Mouse (Mus musculus): Measurements from ENCODE around the gene Tnfsf4. TPM values are rescaled to one million over a fixed set of nuclear protein-coding genes. Genes with fewer than 3 reads are reported as not detected.
A peak's percentile ranks its signal among the peaks of the same experiment; 100 is the strongest.

Tnfsf4 gene
- polyA plus RNA-seq, 1 experiment from 2014 or later = not detected

DNA sequence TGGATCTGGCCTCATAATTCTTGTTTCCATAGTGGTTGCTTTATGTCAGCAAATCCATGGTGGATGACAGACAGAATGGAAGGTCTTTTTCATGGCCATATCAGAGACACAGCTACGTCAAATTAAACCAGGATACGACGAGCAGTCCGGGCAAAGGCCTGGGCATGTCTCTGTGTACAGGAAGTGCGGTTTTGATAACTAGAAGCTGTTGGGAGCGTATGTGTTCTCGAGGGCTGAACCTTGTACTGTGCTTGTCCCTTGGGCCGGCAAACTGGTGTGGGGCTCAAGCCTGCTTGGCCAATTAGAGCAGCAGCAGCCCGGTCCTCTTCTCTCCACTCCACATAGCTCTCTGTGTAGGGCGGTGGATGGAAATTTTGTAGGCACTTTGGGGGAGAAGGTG is 1.1 kb downstream of the Tnfsf4 start:
- ATAC-seq (no peak), DNase-seq (ENCODE audit: low read depth, low spot score) (no peak)
- in situ Hi-C loops (cut with MboI; ENCODE audit: low pct_unique_long_range_greater_than_20kb) = no loop called here
- no peak for TF ChIP-seq CTCF (IDR thresholded peaks at IDR 0.05)
- CTCF ChIA-PET = no interaction called here
- POLR2A ChIA-PET = no interaction called here
- no peaks in the 10 kb centered on the region for H3K27me3 ChIP-seq

DNA sequence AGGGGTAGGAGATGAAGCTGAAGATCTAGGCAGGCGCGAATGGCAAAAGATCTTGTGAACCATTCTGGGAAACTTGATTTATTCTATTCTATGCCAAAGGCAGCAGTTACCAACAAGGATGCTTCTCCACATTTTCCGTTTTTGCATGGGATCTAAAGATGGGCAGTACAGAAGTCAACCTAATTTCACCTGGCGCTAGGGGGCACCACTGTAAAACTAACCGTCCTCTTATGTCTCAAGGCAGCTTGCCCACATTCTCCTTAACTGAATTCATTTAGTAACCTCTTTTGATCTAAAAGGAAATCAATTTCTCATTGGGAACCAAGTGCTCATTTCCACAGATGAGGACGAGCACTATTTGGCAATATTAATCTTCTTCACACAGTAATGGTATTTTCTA is 4.9 kb downstream of the Tnfsf4 start:
- in situ Hi-C loops (cut with MboI; ENCODE audit: low pct_unique_long_range_greater_than_20kb) = loop anchor here (5.0 kb wide), 2 partner anchors 287 to 337 kb away; no protein-coding TSS in a partner anchor
- POLR2A ChIA-PET = no interaction called here
- TF ChIP-seq CTCF (IDR thresholded peaks at IDR 0.05) = peak; percentile 80

DNA sequence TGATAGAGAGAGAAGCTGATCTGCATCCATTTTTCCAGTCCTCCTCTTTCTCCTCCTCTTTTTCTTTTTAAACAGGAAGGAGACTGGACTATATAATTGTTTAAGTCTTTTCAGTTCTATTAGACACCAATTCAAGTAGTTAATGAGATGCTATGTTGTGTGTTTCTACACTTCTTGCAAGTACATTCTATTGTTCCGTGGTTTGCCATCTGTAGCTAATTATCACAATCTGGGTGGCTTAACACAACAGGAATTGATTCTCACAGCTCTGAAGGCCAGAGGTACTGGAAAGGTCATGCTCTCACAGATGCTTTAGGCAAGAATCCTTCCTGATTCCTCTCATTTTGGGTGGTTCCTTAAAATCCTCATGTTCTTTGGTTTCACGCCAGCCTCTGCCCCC is 7.9 kb downstream of the Tnfsf4 start:
- POLR2A ChIA-PET = no interaction called here
- no peaks in the 10 kb centered on the region for H3K27me3 ChIP-seq
- in situ Hi-C loops (cut with MboI; ENCODE audit: low pct_unique_long_range_greater_than_20kb) = loop anchor here (5.0 kb wide), 2 partner anchors 284 to 334 kb away; no protein-coding TSS in a partner anchor
- no peak for TF ChIP-seq CTCF (IDR thresholded peaks at IDR 0.05)
- ATAC-seq = no peak
- CTCF ChIA-PET = interaction anchor here (0.8 to 1.6 kb wide), 2 partner anchors 176 to 284 kb away, joined by 3 to 5 read pairs; no protein-coding TSS in a partner anchor
- no peak for DNase-seq (ENCODE audit: low read depth, low spot score)

More for the DNA sequence above, 4.9 kb downstream of the Tnfsf4 start:
- CTCF ChIA-PET = interaction anchor here (0.9 to 4.6 kb wide), 6 partner anchors 10 to 335 kb away, joined by 3 to 35 read pairs (median 4); no protein-coding TSS in a partner anchor
- no peak for ATAC-seq
- H3K27me3 ChIP-seq = no peaks in the 10 kb centered on the region
- no peak for DNase-seq (ENCODE audit: low read depth, low spot score)

GRCm38 (mm10) chr1:161406480-161406879 is 11.3 kb downstream of the Tnfsf4 start:
- H3K27me3 ChIP-seq = no peaks in the 10 kb centered on the region
- ChIA-PET POLR2A (no interaction called here), CTCF (interaction anchor here (1.2 to 1.6 kb wide), 2 partner anchors 13 to 282 kb away, joined by 3 to 4 read pairs; no protein-coding TSS in a partner anchor)
- TF ChIP-seq CTCF (IDR thresholded peaks at IDR 0.05) = no peak
- in situ Hi-C loops (cut with MboI; ENCODE audit: low pct_unique_long_range_greater_than_20kb) = no loop called here
- ATAC-seq = no peak
- no peak for DNase-seq (ENCODE audit: low read depth, low spot score)

GRCm38 (mm10) chr1:161419926-161420325 is 24.7 kb downstream of the Tnfsf4 start:
- no peak for TF ChIP-seq CTCF (IDR thresholded peaks at IDR 0.05)
- CTCF ChIA-PET = interaction anchor here (0.9 kb wide), 1 partner anchor 13 kb away, joined by 4 read pairs; no protein-coding TSS in a partner anchor
- no peak for ATAC-seq
- no peaks in the 10 kb centered on the region for H3K27me3 ChIP-seq
- POLR2A ChIA-PET = no interaction called here
- in situ Hi-C loops (cut with MboI; ENCODE audit: low pct_unique_long_range_greater_than_20kb) = no loop called here
- no peak for DNase-seq (ENCODE audit: low read depth, low spot score)

GRCm38 (mm10) chr1:161420646-161421045 is 25.4 kb downstream of the Tnfsf4 start:
- H3K27me3 ChIP-seq = peaks cover 4% of the 10 kb centered on the region
- DNase-seq (ENCODE audit: low read depth, low spot score) (no peak), ATAC-seq (no peak)
- ChIA-PET CTCF (no interaction called here), POLR2A (no interaction called here)
- no peak for TF ChIP-seq CTCF (IDR thresholded peaks at IDR 0.05)
- in situ Hi-C loops (cut with MboI; ENCODE audit: low pct_unique_long_range_greater_than_20kb) = no loop called here

GRCm38 (mm10) chr1:161426277-161427056 is 31.3 kb downstream of the Tnfsf4 start:
- TF ChIP-seq CTCF (IDR thresholded peaks at IDR 0.05) = no peak
- in situ Hi-C loops (cut with MboI; ENCODE audit: low pct_unique_long_range_greater_than_20kb) = no loop called here
- POLR2A ChIA-PET = no interaction called here
- ATAC-seq (no peak), DNase-seq (ENCODE audit: low read depth, low spot score) (no peak)
- H3K27me3 ChIP-seq = peaks cover 4% of the 10 kb centered on the region
- CTCF ChIA-PET = interaction anchor here (2.2 kb wide), 1 partner anchor 10 kb away, joined by 5 read pairs; no protein-coding TSS in a partner anchor

GRCm38 (mm10) chr1:161427057-161427311 is 31.8 kb downstream of the Tnfsf4 start:
- DNase-seq (ENCODE audit: low read depth, low spot score) (no peak), ATAC-seq (no peak)
- no peak for TF ChIP-seq CTCF (IDR thresholded peaks at IDR 0.05)
- H3K27me3 ChIP-seq = peaks cover 4% of the 10 kb centered on the region
- in situ Hi-C loops (cut with MboI; ENCODE audit: low pct_unique_long_range_greater_than_20kb) = no loop called here
- CTCF ChIA-PET = no interaction called here
- POLR2A ChIA-PET = no interaction called here

GRCm38 (mm10) chr1:161435781-161436180 is 40.6 kb downstream of the Tnfsf4 start:
- CTCF ChIA-PET = no interaction called here
- ATAC-seq = no peak
- no peaks in the 10 kb centered on the region for H3K27me3 ChIP-seq
- no peak for TF ChIP-seq CTCF (IDR thresholded peaks at IDR 0.05)
- DNase-seq (ENCODE audit: low read depth, low spot score) = peak; percentile 24
- POLR2A ChIA-PET = no interaction called here
- in situ Hi-C loops (cut with MboI; ENCODE audit: low pct_unique_long_range_greater_than_20kb) = no loop called here

GRCm38 (mm10) chr1:161436503-161436902 is 41.3 kb downstream of the Tnfsf4 start:
- ATAC-seq (no peak), DNase-seq (ENCODE audit: low read depth, low spot score) (no peak)
- POLR2A ChIA-PET = no interaction called here
- TF ChIP-seq CTCF (IDR thresholded peaks at IDR 0.05) = no peak
- H3K27me3 ChIP-seq = no peaks in the 10 kb centered on the region
- in situ Hi-C loops (cut with MboI; ENCODE audit: low pct_unique_long_range_greater_than_20kb) = no loop called here
- CTCF ChIA-PET = no interaction called here

DNA sequence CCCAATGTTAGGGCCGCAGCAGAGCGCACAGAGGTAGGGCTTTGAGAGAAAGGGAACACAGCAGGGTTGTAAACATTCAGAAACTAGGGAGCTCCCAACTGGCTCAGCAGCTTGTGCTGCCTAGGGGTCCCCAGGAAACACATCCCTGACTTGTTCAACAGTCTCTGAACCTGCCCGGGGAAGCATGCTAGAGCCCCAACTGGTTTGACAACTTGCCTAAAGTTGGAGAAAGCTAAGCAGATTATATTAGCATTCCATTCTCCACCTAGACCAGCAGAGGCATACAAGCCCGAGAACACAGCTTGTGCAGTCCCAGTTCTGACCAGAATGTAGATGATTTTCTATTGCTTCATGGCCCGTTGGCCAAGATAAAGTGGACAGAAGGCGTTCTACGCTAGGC is 49.6 kb downstream of the Tnfsf4 start:
- no peak for ATAC-seq
- DNase-seq (ENCODE audit: low read depth, low spot score) = no peak
- in situ Hi-C loops (cut with MboI; ENCODE audit: low pct_unique_long_range_greater_than_20kb) = no loop called here
- POLR2A ChIA-PET = no interaction called here
- CTCF ChIA-PET = no interaction called here
- TF ChIP-seq CTCF (IDR thresholded peaks at IDR 0.05) = no peak
- no peaks in the 10 kb centered on the region for H3K27me3 ChIP-seq
